ENCODE assay signal across 9 mouse cellular contexts in the genomic region with DNA sequence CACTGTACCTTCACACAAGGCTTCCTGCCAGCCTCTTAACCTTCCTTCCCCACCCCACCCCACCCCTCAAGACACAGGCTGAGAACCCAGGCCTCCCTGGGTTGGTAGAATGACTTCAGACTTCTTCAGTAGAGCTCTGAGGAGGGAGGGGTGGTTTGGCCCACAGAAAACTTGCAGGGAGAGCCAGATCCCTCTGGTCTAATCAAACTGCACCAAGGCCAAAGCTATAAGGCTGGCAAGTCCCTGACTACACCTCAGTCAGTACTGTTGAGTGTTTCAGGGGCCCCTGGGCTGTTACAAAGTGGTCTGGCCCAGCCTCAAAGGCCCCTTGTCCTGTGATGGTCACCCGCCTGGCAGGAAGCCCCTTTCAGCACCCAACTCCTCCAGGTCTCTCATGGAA. TPM values are rescaled to one million over a fixed set of nuclear protein-coding genes. Genes with fewer than 3 reads are reported as not detected.
A peak's percentile ranks its signal among the peaks of the same experiment; 100 is the strongest.
DNase-seq lines count a peak whose midpoint lies in the region; ATAC-seq and TF ChIP-seq lines count a peak whose summit lies in the region.
"Had no signal": no experiment of that assay in that cellular context is flagged by ENCODE, and none has a peak within 500 bp of the region (broad histone marks: within the 10 kb centered on the region; RNA-seq: fewer than 3 reads in every experiment).

No protein-coding gene starts in this region.

- no peak overlapping the region for H3K4me3 ChIP-seq in lung, adult 2 months (replicated peaks; ENCODE audit: extremely low read depth, low read depth, low read length)
- H3K4me3 ChIP-seq in hindbrain, embryonic 15.5 days: no peak overlapping the region

- H3K27me3 ChIP-seq in hindbrain, embryonic 15.5 days: no peaks in the 10 kb centered on the region

- peaks cover 59% of the 10 kb centered on the region for H3K4me1 ChIP-seq in lung, adult 2 months (ENCODE audit: control insufficient read depth, insufficient read depth, low read length)
- H3K4me1 ChIP-seq in hindbrain, embryonic 15.5 days (replicated peaks): peaks cover 45% of the 10 kb centered on the region

- no peaks in the 10 kb centered on the region for H3K36me3 ChIP-seq in hindbrain, embryonic 15.5 days
- H3K36me3 ChIP-seq: limb, embryonic 12.5 days had no signal

- no peaks in the 10 kb centered on the region for H3K9me3 ChIP-seq in hindbrain, embryonic 15.5 days
- H3K9me3 ChIP-seq: limb, embryonic 12.5 days had no signal

- peak; percentile 32 for DNase-seq in adrenal gland, adult 2 months
- no peak for DNase-seq in adrenal gland, postnatal 25 days
- DNase-seq in lung, adult 2 months: peak; percentile 27
- no peak for DNase-seq in lung, postnatal 25 days (ENCODE audit: low spot score)
- DNase-seq in neural tube, embryonic 10.5 days (ENCODE audit: extremely low spot score, low spot score): peak; percentile 21
- no peak for DNase-seq in cerebellum, adult 11-12 months
- DNase-seq in left cerebral cortex, adult 8-10 months (ENCODE audit: low spot score in 2 of 2): no peak

- ATAC-seq in hindbrain, embryonic 15.5 days (ENCODE audit: low FRiP score, low read depth): no peak

- H3K27ac ChIP-seq in hindbrain, embryonic 15.5 days (replicated peaks): no peak overlapping the region
- H3K27ac ChIP-seq: limb, embryonic 12.5 days had no signal

- H3K4me2 ChIP-seq in hindbrain, embryonic 15.5 days: peak overlapping the region; percentile 59

- H3K9ac ChIP-seq in hindbrain, embryonic 15.5 days: no peak overlapping the region

- TF ChIP-seq POLR2A in lung, adult 2 months (IDR thresholded peaks at IDR 0.05; ENCODE audit: borderline replicate concordance, extremely low read depth, low read depth, low read length): no peak

- WGBS in lung, adult 2 months: 36% methylated on average over 1 of the region's 1 CpGs
- 96% methylated on average over 1 of the region's 1 CpGs for WGBS in hindbrain, embryonic 15.5 days

- TF ChIP-seq CTCF in lung, adult 2 months (IDR thresholded peaks at IDR 0.05; ENCODE audit: insufficient read depth, low read length): no peak

RNA-seq across cellular contexts. Expression of gene Sox13, which starts 6.6 kb away (rescaled TPM):
- total RNA-seq in adrenal gland, adult 2 months (2021): 10 to 100 TPM; 14.5 to 18.0 TPM
- 24.1 and 26.2 TPM in 2 replicates for polyA plus RNA-seq in adrenal gland, adult 2 months (2012; rRNA removed)
- total RNA-seq in adrenal gland, postnatal 25 days (2021): 20.0 and 21.3 TPM in 2 replicates
- polyA plus RNA-seq in lung, adult 2 months (2012; rRNA removed): 134 and 144 TPM in 2 replicates
- polyA plus RNA-seq in hindbrain, embryonic 15.5 days (2015; fragmentation: Nextera tagmentation; extraction: Ambion mirVana): 6.0 and 7.3 TPM in 2 replicates
- total RNA-seq in left cerebral cortex, adult 8-10 months (2022): 10 to 100 TPM in 3 of 4 experiments, 1 to 10 TPM in 1; 8.0 to 12.5 (median 11.4) TPM

RNA-seq across cellular contexts. Expression of gene Etnk2, which starts 54.2 kb away (rescaled TPM):
- 10 to 100 TPM in 1 of 2 experiments, 1 to 10 TPM in 1; 6.2 to 13.5 TPM for total RNA-seq in adrenal gland, adult 2 months (2021)
- 8.2 and 10.0 TPM in 2 replicates for polyA plus RNA-seq in adrenal gland, adult 2 months (2012; rRNA removed)
- 5.9 and 6.3 TPM in 2 replicates for total RNA-seq in adrenal gland, postnatal 25 days (2021)
- polyA plus RNA-seq in lung, adult 2 months (2012; rRNA removed): 0.59 and 0.93 TPM in 2 replicates
- polyA plus RNA-seq in hindbrain, embryonic 15.5 days (2015; fragmentation: Nextera tagmentation; extraction: Ambion mirVana): 21.1 and 22.4 TPM in 2 replicates
- total RNA-seq in left cerebral cortex, adult 8-10 months (2022): 1 to 10 TPM; 7.1 to 9.9 (median 7.9) TPM

Comparison
In these comparisons a context has a peak if more than half of its experiments do, and no peak if none do; other contexts are left out.
1. DNase-seq: peak in adrenal gland, adult 2 months (single experiment), lung, adult 2 months (single experiment) and neural tube, embryonic 10.5 days (single experiment); none in adrenal gland, postnatal 25 days (single experiment), lung, postnatal 25 days (single experiment), cerebellum, adult 11-12 months (single experiment) and left cerebral cortex, adult 8-10 months (0 of 2).